Mouse (Mus musculus): ENCODE data around the gene Ccr1.
A peak's percentile ranks its signal among the peaks of the same experiment; 100 is the strongest.

Gene Ccr1

DNA sequence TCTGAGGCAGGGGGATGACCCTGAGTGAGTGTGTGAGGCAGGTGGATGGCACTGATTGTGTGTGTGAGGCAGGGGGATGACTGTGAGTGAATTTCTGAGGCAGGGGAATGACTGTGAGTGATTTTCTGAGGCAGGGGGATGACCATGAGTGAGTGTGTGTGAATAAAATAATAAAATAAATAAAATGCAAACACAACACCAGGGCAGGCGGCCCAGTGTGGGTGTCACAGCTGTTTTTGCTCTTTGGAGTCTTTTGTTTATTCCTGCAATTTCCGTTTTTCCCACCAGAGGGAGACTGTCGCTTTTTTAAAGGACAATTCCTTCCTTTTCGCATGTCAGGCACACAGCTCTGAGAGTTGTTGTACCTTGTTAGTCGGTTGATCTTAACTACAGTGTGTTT is 42.5 kb downstream of the Ccr1 start:
- peak; percentile 61 for DNase-seq

GRCm38 (mm10) chr9:123925101-123925946 is 43.2 kb downstream of the Ccr1 start:
- peak; percentile 77 for DNase-seq

- peak; percentile 91 for DNase-seq
Observed at GRCm38 (mm10) chr9:123924589-123925066, 43.9 kb downstream of the Ccr1 start.

- DNase-seq: peak; percentile 86
Observed at GRCm38 (mm10) chr9:123924035-123924434, 44.5 kb downstream of the Ccr1 start.

DNA sequence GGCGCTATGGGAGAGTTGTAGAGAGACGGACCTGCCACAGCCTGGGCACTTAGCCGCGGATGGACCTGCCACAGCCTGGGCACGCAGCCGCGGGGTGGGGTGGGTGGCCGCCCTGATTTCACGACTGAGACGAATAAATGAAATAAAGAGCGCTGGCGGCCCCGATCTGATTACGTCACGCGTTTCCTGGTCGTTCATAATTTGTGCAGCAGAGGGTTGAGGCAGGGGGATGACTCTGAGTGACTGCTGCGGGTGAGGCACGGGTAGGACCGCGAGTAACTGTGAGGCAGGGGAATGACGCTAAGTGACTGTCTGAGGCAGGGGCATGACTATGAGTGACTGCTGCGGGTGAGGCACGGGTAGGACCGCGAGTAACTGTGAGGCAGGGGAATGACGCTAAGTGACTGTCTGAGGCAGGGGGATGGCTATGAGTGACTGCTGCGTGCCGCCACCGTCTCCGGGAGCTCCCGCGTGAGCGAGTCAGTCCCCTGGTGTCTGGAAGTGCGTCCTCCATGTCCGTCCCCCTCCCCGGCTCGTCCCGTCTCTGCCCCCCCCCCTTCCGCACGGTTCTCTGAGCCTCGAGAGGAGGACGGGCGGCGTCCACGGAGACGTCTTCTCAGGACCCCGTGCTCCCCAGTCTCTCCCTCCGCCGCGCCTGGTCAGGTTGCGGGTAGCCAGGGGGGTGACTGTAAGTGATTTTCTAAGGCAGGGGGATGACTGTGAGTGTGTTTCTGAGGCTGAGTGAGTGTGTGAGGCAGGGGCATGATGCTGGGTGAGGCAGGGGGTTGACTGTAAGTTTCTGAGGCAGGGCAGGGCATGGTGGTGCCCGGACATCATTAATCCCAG is 45.1 kb downstream of the Ccr1 start:
- DNase-seq: peak; percentile 70
